Mouse (Mus musculus) CH12F3 (cell line): Measurements from ENCODE around the gene Pycard.
"Not testable (repeated sequence)": the region's sequence is repeated elsewhere in the genome, so short reads cannot be mapped to it uniquely, and the experiment has no call there.

Source experiments
- in situ Hi-C: fragments of 300-500 bp; cut with MboI; formaldehyde crosslinking; loops from 2 replicates; pipeline ENCODE4 v1.14.3; 2020; ENCODE audit warnings: low sequenced_read_pairs

Gene Pycard

DNA sequence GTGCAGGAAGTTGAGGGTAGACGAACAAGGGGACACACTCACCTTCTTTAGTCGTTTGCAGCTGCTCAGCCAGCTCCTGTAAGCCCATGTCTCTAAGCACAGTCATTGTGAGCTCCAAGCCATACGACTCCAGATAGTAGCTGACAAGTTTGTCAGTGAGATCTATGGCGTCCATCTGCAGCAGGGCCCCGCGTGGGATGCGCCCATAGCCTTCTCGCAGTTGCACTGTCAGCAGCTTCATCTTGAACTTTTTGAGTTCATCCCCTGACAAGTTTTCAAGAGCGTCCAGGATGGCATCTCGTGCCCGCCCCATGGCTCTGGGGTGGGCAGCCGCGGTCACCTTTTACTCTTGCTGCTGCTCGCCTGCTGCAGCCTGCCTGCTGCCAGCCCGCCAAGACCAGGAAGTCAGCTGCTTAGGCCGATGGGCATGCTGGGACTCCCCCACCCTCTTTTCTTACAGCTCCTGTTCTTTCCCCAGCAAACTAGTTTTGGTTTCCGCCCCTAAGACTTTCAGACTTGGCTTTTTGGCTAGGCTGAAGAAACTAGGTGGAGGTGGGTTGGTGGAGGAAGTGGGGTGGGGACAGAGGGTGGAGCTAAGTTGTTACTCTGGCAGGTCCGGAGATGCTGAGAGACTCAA is at the start of gene Pycard:
Gene Pycard (minus strand): TSS at position 527 of the 637 bp plus-strand sequence.
- in situ Hi-C loops, result no loop called here

DNA sequence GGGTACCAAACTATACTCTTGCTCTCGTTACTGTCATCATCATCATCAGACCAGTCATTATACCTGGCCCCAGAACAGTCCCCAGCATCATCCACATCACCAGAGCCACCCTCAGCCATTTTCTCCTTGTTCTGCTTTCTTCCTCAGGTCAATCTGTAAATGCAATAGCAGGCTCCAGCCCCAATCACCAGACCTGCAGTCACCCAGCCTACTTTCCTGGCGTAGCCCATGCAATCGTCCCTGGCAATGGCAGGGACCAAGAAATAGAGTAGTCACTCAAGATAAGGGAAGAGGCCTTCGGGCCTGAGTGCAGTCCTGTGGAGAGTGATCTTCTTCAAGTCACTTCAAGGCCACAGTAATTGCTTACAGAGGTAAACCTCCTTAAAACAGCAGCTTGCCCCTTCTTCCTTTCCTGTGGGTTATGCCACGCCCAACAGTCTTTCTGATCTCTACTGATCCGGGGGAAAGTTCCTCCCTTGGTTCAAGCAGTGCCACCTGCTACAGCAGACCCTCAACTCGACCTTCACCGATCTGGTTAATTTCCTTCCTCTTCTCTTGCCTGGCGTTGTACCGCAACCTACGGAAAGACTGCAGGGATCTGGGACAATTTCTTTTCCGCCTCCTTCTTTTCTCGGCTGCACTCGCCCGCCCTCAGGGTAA is 48.6 kb upstream of the Pycard start:
- in situ Hi-C loops, result not testable (repeated sequence)

DNA sequence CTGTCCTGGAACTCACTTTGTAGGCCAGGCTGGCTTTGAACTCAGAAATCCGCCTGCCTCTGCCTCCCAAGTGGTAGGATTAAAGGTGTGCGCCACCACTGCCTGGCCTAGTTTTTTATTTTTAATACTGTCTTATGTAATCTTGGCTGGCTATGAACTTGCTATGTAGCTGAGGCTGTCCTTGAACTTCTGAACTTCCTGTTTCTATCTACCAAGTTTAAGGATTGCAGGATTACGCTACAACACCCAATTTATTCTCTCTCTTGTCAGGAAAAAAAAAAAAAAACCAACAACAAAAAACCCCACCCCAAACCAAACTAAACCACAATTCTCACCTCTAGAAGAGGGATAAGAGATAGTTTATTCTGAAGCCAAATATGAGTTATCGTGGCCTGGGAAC is 39.9 kb upstream of the Pycard start:
- in situ Hi-C loops, result no loop called here

DNA sequence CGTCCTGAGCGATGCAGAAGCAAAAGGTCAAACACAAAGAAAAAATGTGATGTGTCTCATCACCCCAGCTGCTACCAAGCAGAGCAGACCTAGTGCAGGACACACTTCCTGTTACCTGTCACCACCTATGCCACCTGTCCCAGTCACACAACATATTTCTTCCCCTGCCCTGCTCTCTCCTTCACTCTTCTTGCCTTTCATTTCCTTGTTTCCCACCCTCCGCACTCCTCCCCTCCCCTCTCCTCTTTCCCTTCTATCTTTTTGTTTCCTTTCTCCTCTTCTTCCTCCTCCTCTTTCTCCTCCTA is 39.3 kb upstream of the Pycard start:
- in situ Hi-C loops, result no loop called here

DNA sequence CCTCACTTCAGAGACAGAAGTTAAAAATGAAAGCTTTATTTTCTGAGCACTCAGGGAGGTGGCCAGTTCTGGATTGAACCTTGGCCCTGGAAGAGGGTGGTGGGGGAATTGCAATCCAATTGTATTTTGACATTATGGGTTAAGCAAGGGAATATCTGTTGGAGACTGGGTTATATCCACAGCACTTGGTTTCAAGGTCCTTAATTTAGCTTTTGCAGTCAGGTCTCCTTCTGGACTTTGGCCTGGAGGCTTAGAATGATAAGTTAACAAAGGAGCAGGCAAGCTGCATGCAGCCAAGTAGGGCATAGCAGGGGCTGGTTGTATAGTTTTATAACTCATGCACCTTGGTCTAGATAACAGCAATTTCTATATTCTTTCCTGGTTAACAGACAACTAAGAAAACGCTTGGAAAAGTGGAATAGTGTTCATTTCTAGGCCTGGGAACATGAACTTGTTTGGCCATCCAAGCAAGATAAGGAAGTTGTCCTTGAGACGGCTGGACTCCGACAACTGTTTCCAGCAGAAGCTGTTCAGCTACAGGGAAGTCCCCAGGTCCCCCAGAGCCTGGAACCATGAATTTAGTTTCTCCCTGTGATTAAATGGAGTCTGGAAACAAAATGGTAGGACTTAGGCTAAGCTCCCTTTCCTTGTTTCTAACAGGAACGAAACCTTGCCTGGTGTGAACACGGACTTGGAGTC is 38.8 kb upstream of the Pycard start:
- in situ Hi-C loops, result no loop called here

DNA sequence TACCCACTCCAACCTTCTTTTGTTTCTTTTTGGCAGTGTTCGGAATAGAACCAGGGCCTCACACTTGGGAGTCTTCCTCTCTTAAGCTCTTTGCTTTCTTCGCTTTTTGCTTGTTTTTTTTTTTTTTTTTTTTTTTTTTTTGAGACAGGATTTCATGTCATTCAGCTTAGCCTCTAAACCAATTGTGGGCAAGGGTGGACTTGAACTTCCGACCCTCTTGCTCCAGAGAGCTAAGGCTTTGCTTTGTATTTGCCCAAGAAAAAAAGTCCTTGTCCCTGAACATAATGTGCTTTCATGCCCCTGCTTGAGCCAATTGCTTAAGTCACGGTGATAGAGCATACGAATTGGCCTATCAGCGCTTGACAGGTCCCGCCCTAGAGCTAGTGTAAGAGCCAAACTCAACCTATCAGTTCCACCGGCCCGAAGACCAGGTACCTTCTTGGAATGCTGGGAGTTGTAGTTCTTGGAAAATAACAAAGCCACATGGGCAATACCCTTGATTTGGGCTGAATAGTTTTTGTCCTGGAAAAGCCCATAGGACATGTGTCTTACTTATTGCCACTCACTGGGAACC is 37.8 kb upstream of the Pycard start:
- in situ Hi-C loops, result no loop called here

DNA sequence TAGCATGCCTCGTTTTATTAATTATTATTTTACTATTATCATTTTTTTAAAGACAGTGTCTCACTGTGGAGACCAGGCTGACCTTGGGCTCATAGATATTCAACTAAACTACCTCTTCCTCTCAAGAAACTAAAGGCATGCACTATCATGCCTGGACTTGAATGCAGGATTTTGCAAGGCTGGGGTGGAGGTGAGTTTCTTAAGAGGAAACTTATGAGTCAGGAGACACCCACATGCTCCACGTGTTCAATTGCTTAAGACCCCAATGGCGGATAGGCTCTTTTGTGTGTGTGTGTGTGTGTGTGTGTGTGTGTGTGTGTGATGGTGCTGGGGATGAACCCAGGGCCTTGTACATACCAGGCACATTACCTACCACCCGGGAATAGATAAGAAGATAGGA is 31.7 kb upstream of the Pycard start:
- in situ Hi-C loops, result no loop called here

DNA sequence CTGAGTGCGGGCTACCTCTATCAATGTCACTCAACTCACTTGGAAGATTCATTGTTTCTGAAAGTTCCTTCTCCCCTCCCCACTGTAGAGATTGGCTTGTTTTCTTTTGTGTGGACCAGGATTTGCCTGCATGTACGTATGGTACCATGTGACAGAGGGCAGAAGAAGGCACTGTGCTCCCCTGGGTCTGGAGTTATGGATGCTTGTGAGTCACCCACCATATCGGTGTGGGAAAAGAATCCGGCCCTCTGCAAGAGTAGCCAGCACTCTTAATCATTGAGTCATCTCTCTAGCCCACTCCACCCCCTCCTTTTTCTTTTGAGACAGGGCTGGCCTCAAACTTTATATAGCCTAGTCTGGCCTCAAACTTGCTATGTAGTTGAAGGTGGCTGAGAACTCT is 31.3 kb upstream of the Pycard start:
- in situ Hi-C loops, result no loop called here

DNA sequence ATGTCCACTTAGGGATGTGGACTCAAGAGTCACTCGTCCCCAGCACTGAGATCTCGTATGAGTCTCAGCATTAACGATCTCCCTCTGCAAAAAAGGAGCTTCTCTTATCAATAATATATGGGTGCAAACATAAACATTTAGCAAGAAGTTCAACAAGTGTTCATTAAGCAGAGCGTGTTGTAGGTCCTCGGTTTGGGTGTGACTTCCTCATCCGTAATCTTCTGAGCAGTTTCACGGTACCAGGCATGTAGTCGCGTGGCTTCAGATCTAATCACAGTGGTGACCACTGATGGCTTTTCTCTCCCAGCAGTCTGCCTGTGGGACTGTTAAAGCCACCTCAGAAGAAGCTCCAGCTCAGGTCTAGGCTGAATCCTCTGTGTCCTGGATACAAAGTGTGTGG is 30.7 kb upstream of the Pycard start:
- in situ Hi-C loops, result no loop called here

DNA sequence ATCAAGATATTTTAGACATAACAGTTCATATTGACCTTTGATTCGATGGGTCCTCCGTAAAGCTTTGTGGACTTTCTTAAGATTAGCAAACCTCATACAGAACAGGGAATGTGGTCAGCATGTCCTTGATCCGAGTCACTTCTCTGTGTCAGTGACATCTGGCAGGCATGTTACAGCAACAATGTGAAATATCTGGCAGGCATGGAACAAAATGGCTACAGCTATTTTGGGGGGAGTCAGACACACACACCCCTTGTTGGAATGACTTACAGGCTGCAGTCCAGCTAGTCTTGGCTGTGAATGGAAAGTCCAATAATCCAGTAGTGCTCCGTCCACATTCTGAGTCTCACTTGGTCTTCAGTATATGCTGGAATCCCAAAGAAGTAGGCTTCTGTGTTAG is 29.9 kb upstream of the Pycard start:
- in situ Hi-C loops, result no loop called here

DNA sequence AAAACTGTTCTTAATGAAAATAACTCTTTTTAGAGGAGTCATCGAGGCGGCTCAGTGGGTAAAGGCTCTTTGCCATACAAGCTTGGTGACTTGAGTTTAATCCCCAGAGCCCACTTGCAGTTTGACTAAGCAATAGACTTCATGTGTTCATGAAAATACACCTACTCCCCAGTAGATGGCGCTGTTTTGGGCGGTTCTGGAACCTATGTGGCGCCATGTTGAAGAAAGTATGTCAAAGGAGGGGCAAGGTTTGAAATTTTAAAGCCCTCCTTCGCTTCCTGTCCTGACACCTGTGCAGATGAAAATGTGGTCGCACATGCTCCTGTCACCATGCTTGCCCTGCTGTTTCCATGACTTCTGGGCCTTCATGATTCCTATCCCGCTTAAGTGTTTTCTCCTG is 29.3 kb upstream of the Pycard start:
- in situ Hi-C loops, result no loop called here

DNA sequence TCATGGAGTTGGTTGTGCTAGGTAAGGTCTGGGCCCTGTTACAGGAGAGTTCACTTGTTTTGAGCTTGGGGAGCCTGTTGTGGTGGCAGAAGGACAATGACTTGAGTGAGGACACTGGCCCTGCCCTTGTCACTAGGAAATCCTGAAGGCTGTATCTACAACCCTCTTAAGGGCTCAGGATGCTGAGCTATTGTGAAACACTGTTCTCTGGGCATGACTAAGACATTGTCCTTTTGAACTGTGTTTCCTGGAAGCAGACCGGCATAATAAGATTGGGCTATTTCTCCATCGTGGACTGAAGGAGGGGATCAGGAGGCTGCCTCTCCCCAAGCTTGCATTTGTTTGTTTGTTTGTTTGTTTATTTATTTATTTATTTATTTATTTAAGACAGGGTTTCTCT is 25.5 kb upstream of the Pycard start:
- in situ Hi-C loops, result no loop called here

DNA sequence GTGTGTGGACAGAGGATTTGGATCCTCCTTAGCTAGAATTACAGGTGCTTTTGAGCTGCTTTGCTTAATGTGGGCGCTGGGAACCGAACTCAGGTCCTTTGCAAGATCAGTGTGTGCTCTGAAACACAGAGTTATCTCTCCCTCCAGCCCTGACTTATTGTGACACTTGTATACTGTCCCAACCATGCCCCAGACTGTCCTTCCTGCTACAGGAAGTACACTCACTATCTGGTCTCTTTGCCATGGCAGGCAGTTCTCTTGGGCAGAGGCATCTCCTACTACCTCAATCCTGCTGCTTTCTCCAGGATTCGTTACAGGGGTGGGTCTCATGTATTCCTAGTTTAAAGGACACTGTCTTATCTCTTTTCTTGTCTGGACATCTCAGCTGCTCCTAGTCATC is 24.6 kb upstream of the Pycard start:
- in situ Hi-C loops, result no loop called here

DNA sequence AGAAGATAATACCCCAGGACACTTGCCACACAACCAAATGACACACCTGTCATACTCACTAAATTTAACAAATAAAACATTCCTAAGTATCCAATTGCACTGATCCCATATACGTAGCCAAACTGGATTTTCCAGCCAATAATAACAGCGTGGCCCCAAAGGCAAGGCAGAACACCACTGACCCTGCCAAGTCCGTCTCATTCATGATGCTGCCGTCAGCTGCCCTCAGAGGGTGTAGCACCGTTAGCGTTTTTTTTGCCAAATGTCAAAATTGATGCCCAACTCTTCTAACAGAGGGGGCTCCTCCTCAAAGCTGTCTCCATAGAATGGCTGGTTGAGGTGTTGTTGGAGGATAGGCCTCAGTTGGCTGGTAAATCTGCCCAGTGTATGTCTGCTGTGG is 23.0 kb upstream of the Pycard start:
- in situ Hi-C loops, result no loop called here

DNA sequence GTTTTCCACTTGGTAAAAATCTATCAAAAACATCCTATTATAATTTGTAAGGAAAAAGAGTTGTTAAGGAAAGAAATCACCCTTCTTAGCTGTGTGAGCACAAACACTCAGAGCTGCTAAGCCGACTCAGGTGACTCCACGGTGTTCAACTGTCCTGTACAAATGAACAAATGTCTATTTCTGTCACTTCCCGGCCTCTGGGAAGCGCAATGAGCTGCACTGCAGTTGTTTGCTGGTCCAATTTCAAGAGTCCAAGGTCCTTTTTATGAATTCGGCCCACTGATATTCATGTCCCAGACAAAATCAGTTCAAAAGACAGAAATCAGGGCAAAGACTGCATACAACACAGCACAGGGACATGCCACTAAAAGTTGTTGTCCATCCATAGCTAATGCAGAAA is 22.5 kb upstream of the Pycard start:
- in situ Hi-C loops, result not testable (repeated sequence)

DNA sequence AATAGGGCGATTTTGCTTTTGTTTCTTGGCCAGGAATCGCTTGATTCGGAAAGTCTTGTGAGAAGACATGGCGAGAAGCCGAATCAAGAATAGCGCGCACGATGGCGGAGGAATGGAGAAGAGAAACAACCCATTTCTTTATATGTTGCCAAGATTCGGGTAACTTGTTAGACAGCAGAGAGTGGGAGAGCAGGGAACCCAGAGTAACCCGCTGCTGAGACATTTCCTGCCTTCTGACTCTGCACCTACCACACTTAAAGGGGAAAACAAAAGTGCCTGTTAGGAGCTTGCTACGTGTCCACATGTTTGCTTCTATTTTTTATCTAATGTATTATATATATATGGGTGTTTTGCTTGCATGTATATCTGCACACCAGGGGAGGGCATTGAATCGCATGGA is 19.4 kb upstream of the Pycard start:
- in situ Hi-C loops, result no loop called here

DNA sequence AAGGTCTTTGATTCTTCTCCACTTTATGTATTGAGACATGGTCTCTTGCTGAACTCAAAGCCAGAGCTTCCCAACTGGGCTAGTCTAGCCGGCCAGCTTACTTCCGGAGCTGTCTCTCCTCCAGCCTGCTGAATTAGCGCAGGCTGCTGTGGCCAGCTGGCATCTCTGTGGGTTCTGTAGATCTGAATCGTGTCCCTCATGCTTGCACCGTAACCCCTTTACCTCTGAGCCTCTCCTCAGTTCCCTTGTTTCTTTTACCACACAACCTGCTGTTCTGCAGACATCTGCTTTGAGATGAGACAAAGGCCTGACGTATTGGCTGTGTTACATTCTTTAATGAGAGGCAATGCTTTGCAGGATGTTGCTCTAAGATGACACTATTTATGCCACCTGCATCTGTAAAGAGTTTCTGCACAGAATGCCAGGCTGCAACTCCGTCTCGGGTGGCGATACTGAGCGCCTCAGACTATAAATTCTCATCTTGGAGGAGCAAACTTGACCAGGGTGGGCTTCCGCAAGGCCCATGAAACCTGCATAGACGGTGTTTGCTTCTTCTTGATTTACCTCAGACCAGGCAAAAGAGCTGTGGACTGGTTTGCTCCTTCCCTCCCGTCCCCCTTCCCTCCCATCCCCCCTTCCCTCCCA is 18.6 kb upstream of the Pycard start:
- in situ Hi-C loops, result no loop called here

DNA sequence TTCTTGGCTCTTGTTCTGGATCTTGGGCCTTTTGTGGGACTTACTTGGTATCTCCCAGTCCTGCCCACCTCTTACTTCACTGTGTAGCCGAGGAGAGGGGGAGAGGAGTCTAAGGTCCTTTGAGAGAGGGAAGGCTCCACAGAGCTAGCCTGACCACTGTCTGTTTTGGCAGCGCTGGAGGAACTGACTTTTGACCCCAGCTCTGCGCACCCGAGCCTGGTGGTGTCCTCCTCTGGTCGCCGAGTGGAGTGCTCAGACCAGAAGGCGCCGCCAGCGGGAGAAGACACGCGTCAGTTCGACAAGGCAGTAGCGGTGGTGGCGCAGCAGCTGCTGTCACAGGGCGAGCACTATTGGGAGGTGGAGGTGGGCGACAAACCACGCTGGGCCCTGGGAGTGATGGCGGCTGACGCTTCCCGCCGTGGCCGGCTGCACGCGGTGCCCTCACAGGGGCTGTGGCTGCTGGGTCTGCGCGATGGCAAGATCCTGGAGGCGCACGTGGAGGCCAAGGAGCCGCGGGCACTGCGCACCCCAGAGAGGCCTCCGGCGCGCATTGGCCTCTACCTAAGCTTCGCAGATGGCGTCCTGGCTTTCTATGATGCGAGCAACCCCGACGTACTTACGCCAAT is 16.2 kb upstream of the Pycard start:
- in situ Hi-C loops, result loop anchor here (10.0 kb wide), 1 partner anchor 195 kb away; the partner anchor contains the start of gene Cox6a2

DNA sequence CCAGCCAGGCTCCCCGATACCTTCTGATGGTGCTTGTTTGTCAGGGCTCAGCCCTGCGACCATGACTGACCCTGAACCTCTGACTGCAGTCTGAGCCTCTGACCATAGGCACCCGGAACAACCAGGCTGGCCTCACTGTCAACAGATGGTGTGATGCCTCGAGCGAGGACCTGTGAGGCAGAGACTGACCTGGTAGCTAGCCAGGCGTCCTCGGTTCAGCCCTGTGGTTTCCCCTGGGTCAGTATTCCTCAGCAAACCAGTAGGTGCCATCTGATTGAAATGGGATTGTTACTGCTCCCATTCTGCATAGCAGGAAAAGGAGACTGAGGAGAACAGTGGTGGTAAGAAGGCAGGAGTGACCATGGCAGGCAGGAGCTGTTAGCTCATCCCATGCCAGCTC is 12.5 kb upstream of the Pycard start:
- in situ Hi-C loops, result loop anchor here (10.0 kb wide), 1 partner anchor 199 kb away; the partner anchor contains the start of gene Cox6a2

DNA sequence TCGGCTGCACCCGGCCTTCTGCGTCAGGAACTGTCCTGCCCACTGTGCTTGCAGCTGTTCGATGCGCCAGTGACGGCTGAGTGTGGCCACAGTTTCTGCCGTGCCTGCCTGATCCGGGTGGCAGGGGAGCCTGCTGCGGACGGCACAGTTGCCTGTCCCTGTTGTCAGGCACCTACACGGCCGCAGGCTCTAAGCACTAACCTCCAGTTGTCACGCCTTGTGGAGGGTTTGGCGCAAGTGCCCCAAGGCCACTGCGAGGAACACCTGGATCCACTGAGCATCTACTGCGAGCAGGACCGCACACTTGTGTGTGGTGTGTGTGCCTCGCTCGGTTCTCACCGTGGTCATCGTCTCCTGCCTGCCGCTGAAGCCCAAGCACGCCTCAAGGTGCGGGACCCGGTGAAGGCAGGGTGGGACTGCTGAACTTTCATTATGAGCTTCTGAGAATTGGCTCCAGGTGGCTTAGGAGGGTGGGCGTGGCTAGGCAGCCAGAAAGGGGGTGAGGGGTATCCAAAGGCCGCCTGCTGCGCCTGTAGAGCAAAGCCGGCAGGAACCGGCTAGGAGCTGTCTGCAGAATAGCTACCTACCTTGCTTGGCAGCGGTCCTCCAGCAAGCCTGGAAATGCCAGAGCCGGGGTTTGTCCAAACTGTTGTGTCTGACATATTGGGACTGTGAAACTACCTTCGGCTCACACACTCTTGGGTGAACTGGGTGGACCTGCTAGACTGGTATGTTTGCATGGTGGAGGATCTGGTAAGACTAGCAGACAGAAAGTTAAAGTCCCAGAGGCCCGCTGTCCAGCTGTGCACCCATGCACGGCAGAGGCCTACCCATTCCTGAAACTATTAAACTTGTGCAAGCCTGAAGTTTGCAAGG is 11.1 kb upstream of the Pycard start:
- in situ Hi-C loops, result loop anchor here (10.0 kb wide), 1 partner anchor 200 kb away; the partner anchor contains the start of gene Cox6a2
